Mouse (Mus musculus) testis, adult 10 weeks (tissue): ENCODE results near the gene Smok3b. TPM values are rescaled to one million over a fixed set of nuclear protein-coding genes. Genes with fewer than 3 reads are reported as not detected.

Source experiments
- polyA plus RNA-seq: library from polyadenylated mRNA; stranded (reverse); fragments of 350-450 nt; fragmentation: Illumina TruSeq; extraction: RNeasy Lipid Tissue Mini Kit (QIAGEN cat#74804); gene quantifications from one replicate; pipeline ENCODE4 v1.2.3, GENCODE M21; 2014; ENCODE audit warnings: low read depth, low replicate concordance

Gene Smok3b
- 7.3 TPM for polyA plus RNA-seq

DNA sequence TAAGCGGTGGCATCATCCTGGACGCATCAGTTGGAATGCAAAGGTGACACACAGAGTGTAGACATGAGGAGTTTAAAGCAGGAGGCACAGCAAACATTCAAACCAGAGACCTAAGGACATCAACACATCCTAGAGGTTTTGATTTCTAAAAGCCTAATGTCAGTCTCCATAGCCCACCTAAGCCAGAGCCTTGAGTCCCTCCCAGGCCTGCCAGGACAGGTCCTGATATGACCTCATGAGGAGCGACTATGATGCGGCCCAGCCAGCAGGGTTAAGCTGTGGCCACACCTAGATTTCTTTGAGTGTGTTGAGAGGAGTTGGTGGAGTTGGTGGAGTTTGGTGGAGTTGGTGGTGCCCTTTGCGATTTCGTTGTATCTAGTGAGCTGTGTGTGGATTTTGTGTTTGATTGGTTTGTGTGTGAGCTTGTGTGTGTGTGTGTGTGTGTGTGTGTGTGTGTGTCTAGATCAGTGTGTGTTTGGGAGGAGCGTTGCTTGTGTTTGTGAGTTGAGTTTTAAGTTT is at the start of gene Smok3b, which contains the start of gene Smok3a:
Gene Smok3b, plus strand, starts transcription at position 469 of the 519 bp plus-strand sequence.
Gene Smok3a, plus strand, starts transcription at position 301 of the 519 bp plus-strand sequence.

DNA sequence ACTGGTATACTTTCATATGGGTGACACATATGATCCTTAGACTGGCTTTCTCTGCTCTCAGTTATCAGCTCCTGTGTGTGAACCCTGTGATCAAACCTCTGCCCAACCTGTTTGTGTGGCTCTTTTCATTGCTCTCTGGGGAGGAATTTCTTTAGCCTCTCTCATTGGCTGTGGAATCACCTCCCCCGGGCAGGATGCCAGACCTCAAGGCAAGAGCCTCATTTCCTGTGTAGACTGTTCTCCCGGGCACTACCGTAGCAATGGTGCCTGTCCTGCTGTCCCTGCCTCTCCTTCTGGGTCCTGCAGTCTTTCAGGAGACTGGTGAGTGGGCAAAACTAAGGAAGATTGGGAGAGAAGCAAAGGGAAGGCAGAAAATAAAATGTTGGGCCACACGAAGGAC is 39.9 kb upstream of the Smok3b start, which contains the start of gene Azgp1:
Gene Azgp1, plus strand, starts transcription at position 221 of the 400 bp plus-strand sequence.

DNA sequence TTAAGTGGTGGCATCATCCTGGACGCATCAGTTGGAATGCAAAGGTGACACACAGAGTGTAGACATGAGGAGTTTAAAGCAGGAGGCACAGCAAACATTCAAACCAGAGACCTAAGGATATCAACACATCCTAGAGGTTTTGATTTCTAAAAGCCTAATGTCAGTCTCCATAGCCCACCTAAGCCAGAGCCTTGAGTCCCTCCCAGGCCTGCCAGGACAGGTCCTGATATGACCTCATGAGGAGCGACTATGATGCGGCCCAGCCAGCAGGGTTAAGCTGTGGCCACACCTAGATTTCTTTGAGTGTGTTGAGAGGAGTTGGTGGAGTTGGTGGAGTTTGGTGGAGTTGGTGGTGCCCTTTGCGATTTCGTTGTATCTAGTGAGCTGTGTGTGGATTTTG is 31.7 kb downstream of the Smok3b start, which contains the start of gene Smok3c:
Gene Smok3c, plus strand, starts transcription at position 301 of the 400 bp plus-strand sequence.

DNA sequence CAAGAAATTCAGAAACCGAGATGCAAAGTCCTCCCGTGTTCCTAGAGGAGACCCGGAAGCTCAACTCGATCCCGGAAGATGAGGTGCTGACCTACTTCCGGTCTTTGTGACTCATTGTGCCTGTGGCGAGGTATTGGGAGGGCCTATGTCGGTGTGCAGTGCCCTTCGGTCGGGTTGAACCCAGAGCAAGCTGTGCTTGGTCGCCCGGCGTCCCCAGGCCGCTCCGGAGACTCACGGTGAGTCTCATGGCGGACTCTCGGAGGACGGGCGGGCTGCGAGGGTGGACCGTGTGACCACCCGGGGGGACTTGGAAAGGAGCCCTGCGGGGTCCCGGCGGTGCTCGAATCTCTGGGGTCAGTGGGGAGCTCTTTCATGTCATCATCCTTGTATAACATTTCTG is 63.8 kb downstream of the Smok3b start, which contains the start of gene Zkscan1:
Gene Zkscan1, plus strand, starts transcription at position 89 of the 400 bp plus-strand sequence.

Other genes with a start within 250 kb of the Smok3b start
- 3.4 TPM for gene Ppp1r35, start 242.6 kb upstream of the Smok3b start, polyA plus RNA-seq
- gene Mepce, start 233.8 kb upstream of the Smok3b start, polyA plus RNA-seq, result 26.1 TPM
- 48.0 TPM for gene Zcwpw1, start 233.6 kb upstream of the Smok3b start, polyA plus RNA-seq
- gene Pilra, start 185.1 kb upstream of the Smok3b start, polyA plus RNA-seq, result 0.38 TPM
- gene Pilrb1, start 163.3 kb upstream of the Smok3b start, polyA plus RNA-seq, result not detected
- gene Pilrb2, start 149.6 kb upstream of the Smok3b start, polyA plus RNA-seq, result not detected
- 0.39 TPM for gene Cyp3a13, start 99.8 kb upstream of the Smok3b start, polyA plus RNA-seq
- not detected for gene Gjc3, start 58.3 kb upstream of the Smok3b start, polyA plus RNA-seq
- gene Azgp1, start 39.9 kb upstream of the Smok3b start, polyA plus RNA-seq, result 0.76 TPM
- 7.5 TPM for gene Smok3a, start 168 bp upstream of the Smok3b start, polyA plus RNA-seq
- 5.5 TPM for gene Smok3c, start 31.8 kb downstream of the Smok3b start, polyA plus RNA-seq
- gene Zkscan1, start 63.7 kb downstream of the Smok3b start, polyA plus RNA-seq, result 16.2 TPM
- gene Zscan21, start 95.5 kb downstream of the Smok3b start, polyA plus RNA-seq, result 109 TPM
- 6.7 TPM for gene Zfp113, start 134.3 kb downstream of the Smok3b start, polyA plus RNA-seq
- 89.9 TPM for gene Cops6, start 139.6 kb downstream of the Smok3b start, polyA plus RNA-seq
- gene Ap4m1, start 150.6 kb downstream of the Smok3b start, polyA plus RNA-seq, result 10.5 TPM
- gene Mcm7, start 151.0 kb downstream of the Smok3b start, polyA plus RNA-seq, result 62.1 TPM
- 14.1 TPM for gene Taf6, start 166.0 kb downstream of the Smok3b start, polyA plus RNA-seq
- 2.8 TPM for gene Cnpy4, start 166.1 kb downstream of the Smok3b start, polyA plus RNA-seq
- 0.32 TPM for gene Mblac1, start 172.9 kb downstream of the Smok3b start, polyA plus RNA-seq
- 0.14 TPM for gene Nxpe5, start 204.5 kb downstream of the Smok3b start, polyA plus RNA-seq
- gene Lamtor4, start 234.1 kb downstream of the Smok3b start, polyA plus RNA-seq, result 0.27 TPM
- gene BC037034, start 242.6 kb downstream of the Smok3b start, polyA plus RNA-seq, result 3.5 TPM